Mouse (Mus musculus) hindbrain, embryonic 16.5 days (tissue): Measurements from ENCODE around the gene Mpzl3. TPM values are rescaled to one million over a fixed set of nuclear protein-coding genes. Genes with fewer than 3 reads are reported as not detected.

ENCODE experiments used
- ATAC-seq: fragments of 200-750 bp; cut with Nextera tagmentation; 2 replicates; pipeline ENCODE4 v1.8.0; 2017; ENCODE audit warnings: moderate TSS enrichment, moderate library complexity
- H3K27ac ChIP-seq: fragments of 300-500 bp; sonication (generic); 2 replicates; pipeline ENCODE4 v1.5.1; 2014; ENCODE audit warnings: low read depth, mild to moderate bottlenecking, control low read depth, low read length, moderate library complexity
- H3K27me3 ChIP-seq: fragments of 300-500 bp; sonication (generic); replicated peaks from 2 replicates; pipeline ENCODE4 v1.6.1; 2014; ENCODE audit warnings: low read length; ENCODE audit not compliant: control insufficient read depth, insufficient read depth
- H3K36me3 ChIP-seq: fragments of 300-500 bp; sonication (generic); 2 replicates; pipeline ENCODE4 v1.6.1; 2014; ENCODE audit warnings: mild to moderate bottlenecking, low read length, moderate library complexity, mixed read lengths; ENCODE audit not compliant: control insufficient read depth, insufficient read depth
- H3K4me1 ChIP-seq: fragments of 300-500 bp; sonication (generic); 2 replicates; pipeline ENCODE4 v1.6.1; 2014; ENCODE audit warnings: low read depth, low read length; ENCODE audit not compliant: control insufficient read depth, insufficient read depth
- H3K4me2 ChIP-seq: fragments of 300-500 bp; sonication (generic); 2 replicates; pipeline ENCODE4 v1.6.1; 2014; ENCODE audit warnings: mild to moderate bottlenecking, low read length, control low read depth, moderate library complexity
- H3K4me3 ChIP-seq: fragments of 300-500 bp; sonication (generic); 2 replicates; pipeline ENCODE4 v1.5.1; 2014; ENCODE audit warnings: mild to moderate bottlenecking, low read length, control low read depth, moderate library complexity
- H3K9ac ChIP-seq: fragments of 300-500 bp; sonication (generic); 2 replicates; pipeline ENCODE4 v1.6.1; 2014; ENCODE audit warnings: low read depth, mild to moderate bottlenecking, control low read depth, low read length, moderate library complexity
- H3K9me3 ChIP-seq: fragments of 300-500 bp; sonication (generic); 2 replicates; pipeline ENCODE4 v1.6.1; 2014; ENCODE audit warnings: mild to moderate bottlenecking, low read length, moderate library complexity; ENCODE audit not compliant: control insufficient read depth
- WGBS: fragments of 180-500 bp; shearing (Covaris S2); extraction: QIAGEN DNeasy Blood & Tissue Kit; methylation state at CpG from one replicate; pipeline ENCODE4 v1.1.7; 2014; 5-methylcytosine and 5-hydroxymethylcytosine counted together
- polyA plus RNA-seq: library from polyadenylated mRNA; unstranded; fragments of >200 nt; fragmentation: Nextera tagmentation; extraction: Ambion mirVana; gene quantifications from 2 replicates; pipeline ENCODE4 v1.2.1, GENCODE M21; 2015

Mpzl3 gene
- polyA plus RNA-seq, 1 experiment from 2014 or later, result 1.0 TPM

DNA sequence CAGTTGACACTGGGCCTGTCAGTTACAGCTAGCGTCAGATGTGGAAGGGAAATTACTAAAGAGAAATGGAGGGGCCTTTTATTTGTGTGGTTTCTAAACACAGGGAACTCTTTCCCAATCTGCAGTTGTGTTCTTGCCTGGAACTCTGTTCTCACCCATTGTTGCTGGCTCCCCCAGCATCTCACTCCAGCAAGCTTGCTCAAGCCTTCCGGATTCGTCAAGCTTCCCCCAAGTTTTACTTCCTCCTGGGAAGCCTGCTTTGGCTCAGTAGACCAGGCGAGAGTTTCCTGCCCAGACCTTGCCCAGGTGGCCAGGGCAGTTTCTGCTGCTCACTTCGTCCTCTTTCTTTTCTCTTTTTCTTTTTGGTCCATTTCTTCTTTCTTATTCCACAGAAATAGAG lies 29.6 kb downstream of the Mpzl3 start:
- Histone ChIP-seq H3K4me2 (no peak overlapping the region), H3K9ac (no peak overlapping the region), H3K27me3 (no peaks in the 10 kb centered on the region), H3K27ac (no peak overlapping the region), H3K9me3 (no peaks in the 10 kb centered on the region), H3K4me1 (no peaks in the 10 kb centered on the region), H3K36me3 (no peaks in the 10 kb centered on the region), H3K4me3 (no peak overlapping the region)
- ATAC-seq, result no peak
- WGBS, result 79% methylated on average over 5 of the region's 5 CpGs

DNA sequence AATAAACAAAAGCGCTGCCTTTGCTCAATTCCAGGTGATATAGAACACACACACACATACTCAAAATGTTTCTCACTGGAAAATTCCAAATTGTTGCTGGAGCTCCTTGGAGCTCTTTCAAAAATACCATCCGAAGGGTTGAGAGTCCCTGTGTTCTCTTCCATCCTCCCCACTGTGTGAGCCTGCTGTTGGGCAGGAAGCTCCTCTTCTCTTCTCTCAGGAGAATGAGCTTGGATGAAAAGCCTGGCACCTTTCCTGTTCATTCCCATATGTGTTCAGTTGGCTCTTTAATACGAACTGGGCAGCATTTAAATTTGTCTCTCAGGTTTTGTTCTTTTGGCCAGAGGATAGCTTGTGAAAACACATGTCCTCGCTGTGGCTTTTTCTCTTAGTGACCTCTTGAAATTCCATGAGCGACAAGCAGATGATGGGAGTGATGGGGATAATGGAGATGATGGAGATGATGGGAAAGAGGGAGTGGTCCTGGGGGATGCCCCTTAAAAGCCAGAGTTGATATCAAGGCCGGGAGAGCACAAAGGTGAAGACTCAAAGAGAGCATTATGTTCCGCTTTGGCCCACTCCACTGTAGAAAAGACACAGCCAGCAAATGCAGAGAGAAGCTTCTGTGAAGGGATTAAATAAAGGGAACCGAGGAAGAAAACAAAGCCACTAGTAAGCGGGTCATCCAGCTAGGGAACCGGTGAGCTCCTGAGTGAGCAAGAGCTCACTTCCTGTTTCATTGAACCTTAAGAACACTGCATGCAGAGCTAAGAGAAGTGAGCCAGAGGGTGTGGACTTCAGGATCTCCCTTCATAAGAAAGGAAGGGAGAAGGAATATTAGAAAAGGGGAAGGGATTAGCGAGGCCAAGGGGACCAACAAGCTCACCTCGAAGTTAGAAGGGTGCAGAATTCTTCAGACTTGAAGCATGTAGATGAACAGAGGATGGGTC lies 31.0 kb downstream of the Mpzl3 start:
- Histone ChIP-seq H3K9me3 (no peaks in the 10 kb centered on the region), H3K4me2 (no peak overlapping the region), H3K27ac (no peak overlapping the region), H3K36me3 (no peaks in the 10 kb centered on the region), H3K4me3 (no peak overlapping the region), H3K9ac (no peak overlapping the region), H3K27me3 (no peaks in the 10 kb centered on the region), H3K4me1 (no peaks in the 10 kb centered on the region)
- 79% methylated on average over 12 of the region's 12 CpGs for WGBS
- ATAC-seq, result no peak

DNA sequence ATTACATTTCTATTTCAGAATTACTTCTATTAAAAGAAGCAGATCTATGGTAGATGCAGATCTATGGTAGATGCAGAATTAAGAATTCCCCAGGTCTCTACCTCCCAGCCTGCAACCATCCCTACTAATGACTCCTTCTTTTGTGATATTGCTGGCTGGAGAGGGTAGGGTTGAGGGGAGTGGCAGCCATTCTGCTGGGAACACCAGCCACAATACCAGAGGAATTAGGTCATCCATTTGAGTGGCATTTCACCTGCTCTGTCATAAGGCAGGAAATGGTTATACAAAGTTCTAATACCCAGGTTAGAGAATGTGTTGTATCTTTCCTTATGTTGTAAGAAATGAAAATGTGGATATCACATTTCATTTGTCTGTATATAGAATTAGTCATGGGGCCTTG lies 33.1 kb downstream of the Mpzl3 start:
- no peak for ATAC-seq
- H3K4me1 ChIP-seq, result no peaks in the 10 kb centered on the region
- no peaks in the 10 kb centered on the region for H3K9me3 ChIP-seq
- H3K4me2 ChIP-seq, result no peak overlapping the region
- H3K9ac ChIP-seq, result no peak overlapping the region
- no peaks in the 10 kb centered on the region for H3K27me3 ChIP-seq
- H3K4me3 ChIP-seq, result no peak overlapping the region
- H3K36me3 ChIP-seq, result no peaks in the 10 kb centered on the region
- H3K27ac ChIP-seq, result no peak overlapping the region

DNA sequence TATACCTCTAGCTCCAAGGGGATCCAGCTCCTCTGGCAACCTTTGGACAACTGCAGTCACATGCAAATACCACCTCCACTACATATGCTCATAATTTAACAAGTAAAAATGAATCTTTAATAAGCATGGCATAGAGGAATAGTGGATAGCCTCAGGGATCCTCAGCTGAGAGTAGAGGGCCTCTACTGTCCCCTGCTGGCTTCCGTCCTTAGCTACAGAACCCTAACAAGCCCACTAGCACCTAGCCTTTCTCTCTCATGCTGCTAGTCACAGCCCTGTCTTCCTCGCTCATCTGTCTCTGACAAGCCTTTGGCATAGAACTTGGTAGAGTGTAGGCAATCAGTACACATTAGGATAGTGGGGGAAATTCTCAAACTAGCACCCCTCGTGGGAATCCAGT lies 35.8 kb downstream of the Mpzl3 start:
- no peak for ATAC-seq
- WGBS, result 69% methylated on average over 3 of the region's 3 CpGs
- Histone ChIP-seq H3K36me3 (no peaks in the 10 kb centered on the region), H3K9me3 (no peaks in the 10 kb centered on the region), H3K4me1 (no peaks in the 10 kb centered on the region), H3K4me2 (no peak overlapping the region), H3K4me3 (no peak overlapping the region), H3K9ac (no peak overlapping the region), H3K27ac (no peak overlapping the region), H3K27me3 (no peaks in the 10 kb centered on the region)

DNA sequence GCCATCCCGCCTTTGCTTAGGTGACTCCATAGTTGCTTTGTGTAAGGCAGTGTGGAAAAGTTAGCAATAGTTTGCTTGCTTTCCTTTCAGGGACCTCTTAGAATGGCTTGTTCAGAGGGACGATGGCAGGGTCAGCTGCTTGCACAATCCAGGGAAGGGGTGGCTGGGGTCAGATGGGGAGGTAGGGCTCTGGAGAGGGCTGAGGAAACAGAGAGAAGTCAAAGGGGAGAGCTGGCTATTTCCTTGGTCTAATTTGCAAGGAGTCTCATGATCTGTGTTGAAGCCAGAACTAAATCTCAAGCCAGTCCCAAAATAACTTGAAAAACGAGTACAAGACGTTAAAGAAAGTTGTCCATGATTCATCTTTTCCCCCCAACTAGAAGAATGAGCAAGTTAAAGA lies 37.7 kb downstream of the Mpzl3 start:
- Histone ChIP-seq H3K27ac (no peak overlapping the region), H3K4me3 (no peak overlapping the region), H3K27me3 (no peaks in the 10 kb centered on the region), H3K9me3 (no peaks in the 10 kb centered on the region), H3K4me1 (no peaks in the 10 kb centered on the region), H3K36me3 (no peaks in the 10 kb centered on the region), H3K9ac (no peak overlapping the region), H3K4me2 (no peak overlapping the region)
- no peak for ATAC-seq
- 76% methylated on average over 4 of the region's 4 CpGs for WGBS

DNA sequence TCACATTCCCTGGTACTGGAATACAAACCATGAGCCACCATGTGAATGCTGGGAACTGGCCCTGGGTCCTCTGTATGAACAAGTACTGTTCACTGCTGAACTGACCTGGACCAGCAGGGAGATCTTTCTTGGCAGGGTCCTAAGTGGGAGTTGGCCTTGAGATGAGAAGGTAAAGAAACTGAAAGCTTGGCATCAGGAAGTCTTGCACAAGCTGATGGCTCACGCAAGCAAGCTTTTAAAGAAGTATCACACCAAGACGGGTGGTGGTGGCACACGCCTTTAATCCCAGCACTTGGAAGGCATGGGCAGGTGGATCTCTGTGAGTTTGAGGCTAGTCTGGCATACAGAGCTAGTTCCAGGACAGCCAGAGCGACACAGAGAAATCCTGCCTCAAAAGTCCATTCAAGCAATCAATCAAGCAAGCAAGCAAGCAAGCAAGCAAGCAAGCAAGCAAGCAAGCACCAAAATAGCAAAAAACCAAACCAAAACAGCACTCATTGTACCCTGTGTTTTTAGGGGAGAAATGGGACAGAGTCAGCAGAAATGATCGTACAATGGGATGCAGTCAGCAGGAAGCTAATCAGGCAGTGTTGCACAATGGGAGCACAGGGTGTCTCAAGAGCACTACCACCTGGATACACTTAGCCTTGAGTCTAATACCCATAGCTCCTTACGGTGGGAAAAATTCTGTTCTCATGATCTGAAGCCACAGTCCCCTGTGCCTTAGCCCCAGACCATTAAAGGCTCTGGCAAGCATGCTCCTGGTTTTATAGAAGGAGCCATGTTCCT lies 40.4 kb downstream of the Mpzl3 start:
- no peak overlapping the region for H3K4me2 ChIP-seq
- no peaks in the 10 kb centered on the region for H3K27me3 ChIP-seq
- H3K9me3 ChIP-seq, result no peaks in the 10 kb centered on the region
- no peak overlapping the region for H3K27ac ChIP-seq
- WGBS, result 86% methylated on average over 6 of the region's 6 CpGs
- H3K4me3 ChIP-seq, result no peak overlapping the region
- H3K9ac ChIP-seq, result no peak overlapping the region
- no peaks in the 10 kb centered on the region for H3K4me1 ChIP-seq
- no peaks in the 10 kb centered on the region for H3K36me3 ChIP-seq
- no peak for ATAC-seq

DNA sequence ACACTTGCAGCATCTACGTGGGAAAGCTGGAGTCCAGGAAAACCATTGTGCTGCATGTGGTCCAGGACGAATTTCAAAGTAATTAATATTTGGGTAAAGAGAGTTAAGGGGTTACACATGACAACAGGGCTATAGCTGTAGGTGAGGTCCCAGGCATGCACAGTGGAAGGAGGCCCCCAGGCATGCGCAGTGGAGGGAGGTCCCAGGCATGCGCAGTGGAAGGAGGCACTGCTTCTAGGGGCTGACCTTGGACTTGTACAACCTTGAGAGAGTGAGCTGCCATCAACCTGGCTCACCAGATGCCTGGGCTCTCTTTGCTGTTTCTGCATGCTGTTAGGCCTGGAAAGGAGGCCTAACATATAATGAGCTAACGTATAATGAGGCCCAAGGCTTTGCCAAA lies 42.9 kb downstream of the Mpzl3 start:
- Histone ChIP-seq H3K4me2 (no peak overlapping the region), H3K27ac (no peak overlapping the region), H3K27me3 (no peaks in the 10 kb centered on the region), H3K9ac (no peak overlapping the region), H3K36me3 (no peaks in the 10 kb centered on the region), H3K9me3 (no peaks in the 10 kb centered on the region), H3K4me1 (no peaks in the 10 kb centered on the region), H3K4me3 (no peak overlapping the region)
- WGBS, result 78% methylated on average over 5 of the region's 5 CpGs
- no peak for ATAC-seq

DNA sequence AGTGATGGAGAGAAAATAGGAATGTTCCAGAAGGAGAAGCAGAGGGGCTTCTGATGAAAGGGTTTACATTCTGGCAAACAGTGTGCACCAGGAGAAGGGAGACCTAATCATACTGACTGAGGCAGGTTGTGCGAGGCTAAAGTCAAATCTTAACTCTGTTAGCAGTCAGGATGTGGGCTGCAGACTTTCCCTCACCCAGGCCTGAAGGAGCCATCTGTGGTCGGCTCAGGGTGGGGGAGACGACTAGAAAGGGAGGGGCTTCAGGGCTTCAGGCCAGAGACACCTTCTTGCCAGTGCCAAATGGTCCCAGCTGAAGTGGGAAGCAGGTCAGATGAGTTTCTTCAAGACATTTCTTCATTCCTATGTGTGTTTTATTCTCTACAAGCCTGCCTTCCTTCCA lies 43.4 kb downstream of the Mpzl3 start:
- H3K4me3 ChIP-seq, result no peak overlapping the region
- H3K4me2 ChIP-seq, result no peak overlapping the region
- H3K36me3 ChIP-seq, result no peaks in the 10 kb centered on the region
- no peak for ATAC-seq
- 63% methylated on average over 3 of the region's 3 CpGs for WGBS
- H3K4me1 ChIP-seq, result no peaks in the 10 kb centered on the region
- no peak overlapping the region for H3K27ac ChIP-seq
- H3K27me3 ChIP-seq, result no peaks in the 10 kb centered on the region
- H3K9ac ChIP-seq, result no peak overlapping the region
- no peaks in the 10 kb centered on the region for H3K9me3 ChIP-seq

DNA sequence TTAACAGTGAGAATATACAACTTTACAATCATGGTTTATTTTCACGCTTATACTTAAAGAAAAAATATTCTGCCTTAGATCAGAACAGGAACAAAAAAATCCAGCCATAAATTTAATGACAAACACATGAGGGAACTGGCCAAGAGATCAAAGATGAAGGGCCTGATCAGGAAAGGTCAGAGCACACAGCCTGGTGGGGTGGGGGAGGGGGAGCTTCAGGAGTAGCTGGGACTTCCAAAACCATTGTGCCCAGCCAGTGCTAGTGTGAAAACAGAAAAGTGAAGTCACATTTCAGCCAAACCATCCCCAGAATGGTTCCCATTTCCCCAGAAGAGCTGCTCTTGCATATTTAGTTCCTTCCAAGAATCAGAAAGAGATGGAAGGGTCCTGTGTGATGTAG lies 47.5 kb downstream of the Mpzl3 start:
- Histone ChIP-seq H3K27ac (no peak overlapping the region), H3K27me3 (no peaks in the 10 kb centered on the region), H3K9ac (no peak overlapping the region), H3K36me3 (no peaks in the 10 kb centered on the region), H3K4me1 (no peaks in the 10 kb centered on the region), H3K4me3 (no peak overlapping the region), H3K9me3 (no peaks in the 10 kb centered on the region), H3K4me2 (no peak overlapping the region)
- WGBS, result 82% methylated on average over 1 of the region's 1 CpGs
- ATAC-seq, result no peak
